In genomic region chr15:76982745-76983144, GRCm38 (mm10) we compare ENCODE assay signal across 10 mouse cellular contexts. TPM values are rescaled to one million over a fixed set of nuclear protein-coding genes. Genes with fewer than 3 reads are reported as not detected.
DNase-seq lines count a peak whose midpoint lies in the region; ATAC-seq and TF ChIP-seq lines count a peak whose summit lies in the region.
"Had no signal": no experiment of that assay in that cellular context is flagged by ENCODE, and none has a peak within 500 bp of the region (broad histone marks: within the 10 kb centered on the region; RNA-seq: fewer than 3 reads in every experiment).

No protein-coding gene starts in this region.

- H3K27me3 ChIP-seq in kidney, adult 2 months (replicated peaks; ENCODE audit: control insufficient read depth, insufficient read depth, low read length) = no peaks in the 10 kb centered on the region
- H3K27me3 ChIP-seq in kidney, embryonic 14.5 days (ENCODE audit: control insufficient read depth, insufficient read depth, low read length) = peaks cover 3% of the 10 kb centered on the region; the same call in 1 of the 2 replicates
- H3K27me3 ChIP-seq: neural tube, embryonic 15.5 days had no signal

- H3K4me2 ChIP-seq in kidney, embryonic 14.5 days (replicated peaks; ENCODE audit: low read depth, low read length) = no peak overlapping the region
- H3K4me2 ChIP-seq: neural tube, embryonic 15.5 days had no signal

- H3K27ac ChIP-seq in kidney, adult 2 months (ENCODE audit: insufficient read depth, low read depth, low read length) = no peak overlapping the region
- no peak overlapping the region for H3K27ac ChIP-seq in kidney, embryonic 14.5 days (ENCODE audit: low read depth, low read length)
- H3K27ac ChIP-seq: neural tube, embryonic 15.5 days had no signal

- 41% methylated on average over 3 of the region's 3 CpGs for WGBS in kidney, adult 2 months
- WGBS in kidney, embryonic 14.5 days = 53% methylated on average over 3 of the region's 3 CpGs

- TF ChIP-seq POLR2A in kidney, adult 2 months (IDR thresholded peaks at IDR 0.05; ENCODE audit: low read depth, low read length) = no peak

- peak; percentile 39 for TF ChIP-seq CTCF in kidney, adult 2 months (conservative IDR thresholded peaks at IDR 0.05; ENCODE audit: insufficient read depth, insufficient read length, low read depth, low read length)

- no peaks in the 10 kb centered on the region for H3K4me1 ChIP-seq in kidney, adult 2 months (ENCODE audit: control insufficient read depth, insufficient read depth, low read length)
- H3K4me1 ChIP-seq in kidney, embryonic 14.5 days (ENCODE audit: control insufficient read depth, insufficient read depth, low read length) = no peaks in the 10 kb centered on the region

- no peak for ATAC-seq in kidney, embryonic 14.5 days (ENCODE audit: low FRiP score, low TSS enrichment)

- no peak overlapping the region for H3K9ac ChIP-seq in kidney, embryonic 14.5 days (ENCODE audit: low read depth, low read length)
- H3K9ac ChIP-seq: neural tube, embryonic 15.5 days had no signal

- no peaks in the 10 kb centered on the region for H3K9me3 ChIP-seq in kidney, embryonic 14.5 days (ENCODE audit: control insufficient read depth, low read length)
- H3K9me3 ChIP-seq: neural tube, embryonic 15.5 days had no signal

- H3K4me3 ChIP-seq in kidney, adult 2 months (ENCODE audit: insufficient read depth, low read depth, low read length) = no peak overlapping the region
- H3K4me3 ChIP-seq in kidney, embryonic 14.5 days (ENCODE audit: low read length) = no peak overlapping the region
- H3K4me3 ChIP-seq: megakaryocyte, embryonic 14.5 days; neural tube, embryonic 15.5 days had no signal

- DNase-seq in adrenal gland, postnatal 14 days = peak; percentile 24
- DNase-seq in adrenal gland, postnatal 4 days (ENCODE audit: low spot score in 2 of 2) = no peak
- DNase-seq in kidney, adult 2 months = peak; percentile 32
- peak; percentile 21 for DNase-seq in 416B (ENCODE audit: low read depth)
- peak; percentile 65 for DNase-seq in embryo, embryonic 11 days
- no peak for DNase-seq in yolk sac, embryonic 10.5 days (ENCODE audit: low spot score)
- DNase-seq in spleen, adult 18-20 months = no peak

- no peaks in the 10 kb centered on the region for H3K36me3 ChIP-seq in kidney, adult 2 months (ENCODE audit: control insufficient read depth, insufficient read depth, low read length)
- H3K36me3 ChIP-seq in kidney, embryonic 14.5 days (ENCODE audit: control insufficient read depth, insufficient read depth, low read length) = no peaks in the 10 kb centered on the region
- H3K36me3 ChIP-seq: neural tube, embryonic 15.5 days had no signal

RNA-seq across cellular contexts. Expression of gene 1110038F14Rik, which starts 34.4 kb away (rescaled TPM):
- total RNA-seq in adrenal gland, postnatal 14 days (2021) = 41.8 and 43.9 TPM in 2 replicates
- total RNA-seq in adrenal gland, postnatal 4 days (2021) = 10 to 100 TPM; 54.5 to 59.6 TPM
- polyA plus RNA-seq in kidney, adult 2 months (2012; rRNA removed) = 15.6 TPM in 2 replicates
- polyA plus RNA-seq in kidney, embryonic 14.5 days (2014; fragmentation: Nextera tagmentation; extraction: Ambion mirVana) = 75.4 and 77.6 TPM in 2 replicates

RNA-seq across cellular contexts. Expression of gene Zfp647, which starts 57.5 kb away (rescaled TPM):
- total RNA-seq in adrenal gland, postnatal 14 days (2021) = 5.6 and 6.3 TPM in 2 replicates
- total RNA-seq in adrenal gland, postnatal 4 days (2021) = 1 to 10 TPM; 7.5 TPM
- polyA plus RNA-seq in kidney, adult 2 months (2012; rRNA removed) = 2.0 and 2.1 TPM in 2 replicates
- 17.5 and 18.7 TPM in 2 replicates for polyA plus RNA-seq in kidney, embryonic 14.5 days (2014; fragmentation: Nextera tagmentation; extraction: Ambion mirVana)

Comparison
In these comparisons a context has a peak if more than half of its experiments do, and no peak if none do; other contexts are left out.
1. DNase-seq: peak in adrenal gland, postnatal 14 days (single experiment), kidney, adult 2 months (single experiment), 416B (single experiment) and embryo, embryonic 11 days (single experiment); none in adrenal gland, postnatal 4 days (0 of 2), yolk sac, embryonic 10.5 days (single experiment) and spleen, adult 18-20 months (0 of 2).